Mouse (Mus musculus) limb, embryonic 14.5 days (tissue): ENCODE measurements around the gene Mfsd7a. TPM values are rescaled to one million over a fixed set of nuclear protein-coding genes. Genes with fewer than 3 reads are reported as not detected.

ENCODE experiments used
- ATAC-seq: fragments of 200-750 bp; cut with Nextera tagmentation; 2 replicates; pipeline ENCODE4 v1.8.0; 2017; ENCODE audit warnings: low read depth, moderate number of reproducible peaks, moderate TSS enrichment; ENCODE audit not compliant: low FRiP score
- DNase-seq: peaks from one replicate; pipeline ENCODE4 v3.0.0-alpha.2; 2015; ENCODE audit warnings: low spot score
- H3K27ac ChIP-seq: fragments of 300-500 bp; sonication (generic); replicated peaks from 2 replicates; pipeline ENCODE4 v1.5.1; 2014; ENCODE audit warnings: low read depth, mild to moderate bottlenecking, low read length, moderate library complexity, mixed read lengths
- H3K27me3 ChIP-seq: fragments of 300-500 bp; sonication (generic); 2 replicates; pipeline ENCODE4 v1.6.1; 2014; ENCODE audit warnings: low read length, mixed read lengths; ENCODE audit not compliant: control insufficient read depth, insufficient read depth
- H3K36me3 ChIP-seq: fragments of 300-500 bp; sonication (generic); 2 replicates; pipeline ENCODE4 v1.6.1; 2014; ENCODE audit warnings: mild to moderate bottlenecking, low read length, moderate library complexity, mixed read lengths; ENCODE audit not compliant: control insufficient read depth, insufficient read depth
- H3K4me1 ChIP-seq: fragments of 300-500 bp; sonication (generic); 2 replicates; pipeline ENCODE4 v1.6.1; 2014; ENCODE audit warnings: antibody characterized with exemption, low read length, mixed read lengths; ENCODE audit not compliant: control insufficient read depth, insufficient read depth
- H3K4me2 ChIP-seq: fragments of 300-500 bp; sonication (generic); replicated peaks from 2 replicates; pipeline ENCODE4 v1.6.1; 2014; ENCODE audit warnings: low read depth, mild to moderate bottlenecking, low read length, moderate library complexity; ENCODE audit not compliant: severe bottlenecking
- H3K4me3 ChIP-seq: fragments of 300-500 bp; sonication (generic); replicated peaks from 2 replicates; pipeline ENCODE4 v1.5.1; 2014; ENCODE audit warnings: low read length
- H3K9ac ChIP-seq: fragments of 300-500 bp; sonication (generic); 2 replicates; pipeline ENCODE4 v1.6.1; 2014; ENCODE audit warnings: mild to moderate bottlenecking, low read depth, low read length, moderate library complexity; ENCODE audit not compliant: severe bottlenecking
- H3K9me3 ChIP-seq: fragments of 300-500 bp; sonication (generic); 2 replicates; pipeline ENCODE4 v1.6.1; 2016; ENCODE audit warnings: low read length; ENCODE audit not compliant: control insufficient read depth
- POLR2A ChIP-seq: fragments of 200-500 bp; IDR thresholded peaks from 2 replicates; pipeline ENCODE4 v1.8.0; 2012; ENCODE audit warnings: inconsistent platforms, mild to moderate bottlenecking, moderate library complexity, borderline replicate concordance; ENCODE audit not compliant: insufficient read depth, insufficient read length; ENCODE audit errors: extremely low read depth
- WGBS: fragments of 180-500 bp; shearing (Covaris S2); extraction: QIAGEN DNeasy Blood & Tissue Kit; methylation state at CpG from one replicate; pipeline ENCODE4 v1.1.7; 2014; 5-methylcytosine and 5-hydroxymethylcytosine counted together
- polyA plus RNA-seq, 2 experiments: library from polyadenylated mRNA; depleted of rRNA in 1 of 2; stranded (reverse) in 1 of 2; unstranded in 1 of 2; fragments of >200 nt; fragmentation: Nextera tagmentation in 1 of 2; extraction: Ambion mirVana in 1 of 2; gene quantifications; 2 replicates each; pipeline versions ENCODE4 v1.2.1 to v1.2.3; 2012 to 2014

Gene Mfsd7a
- polyA plus RNA-seq, 2 experiments, result 0.14 to 2.5 TPM

DNA sequence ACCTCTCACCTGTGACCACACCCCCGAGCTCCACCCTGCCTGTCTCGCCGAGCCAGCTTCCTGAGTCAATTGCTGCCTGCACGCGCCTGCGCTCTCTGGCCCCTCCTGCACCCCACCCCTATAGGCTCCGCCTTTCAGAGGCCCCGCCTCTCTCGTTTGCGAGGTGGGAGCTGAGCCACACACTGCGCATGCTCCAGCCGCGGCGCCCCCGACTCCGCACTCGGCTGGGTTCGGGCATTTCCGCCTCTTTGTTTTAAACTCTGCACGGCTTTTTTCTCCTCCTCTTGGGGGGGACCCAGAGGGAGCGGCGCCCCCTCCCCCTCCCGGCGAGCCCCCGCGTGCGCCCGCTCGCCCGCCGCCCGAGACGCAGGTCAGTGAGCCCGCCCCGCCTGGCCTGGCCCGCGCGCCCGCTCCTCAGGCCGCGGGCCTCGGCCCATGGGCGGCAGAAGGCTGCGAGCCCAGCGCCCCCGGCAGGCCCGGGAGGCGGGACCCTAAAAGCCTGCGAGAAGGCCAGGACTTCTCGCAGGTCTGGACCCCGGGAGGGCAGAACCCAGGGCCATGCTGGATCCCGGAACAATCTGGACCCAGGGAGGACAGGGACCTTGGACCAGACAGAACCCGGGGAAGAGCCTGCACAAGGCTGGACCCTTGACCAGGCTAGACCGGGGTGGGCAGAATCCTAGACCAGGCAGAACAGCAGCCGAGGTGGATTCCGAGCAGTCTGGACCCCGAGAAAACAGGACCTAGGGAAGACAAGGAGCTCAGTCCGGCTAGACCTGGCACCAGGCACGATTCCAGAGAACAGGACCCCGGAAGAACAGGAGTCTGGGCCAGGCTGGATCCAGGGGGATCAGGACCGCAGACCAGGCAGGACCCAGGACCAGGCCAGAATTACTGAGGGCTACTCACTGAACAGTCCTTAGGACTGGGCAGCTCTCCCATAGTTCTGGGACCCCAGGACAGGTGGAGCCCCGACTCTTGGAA lies 12.7 kb upstream of the Mfsd7a start, which contains the start of gene Pcgf3:
Pcgf3 (plus strand) TSS at position 151 of the 984 bp plus-strand sequence.
- Histone ChIP-seq H3K9ac (peak within 1 kb of the TSS; percentile 100), H3K27me3 (no peaks in the 10 kb centered on the region), H3K4me3 (peak within 1 kb of the TSS; percentile 97), H3K4me2 (peak within 1 kb of the TSS; percentile 98), H3K27ac (peak within 1 kb of the TSS; percentile 77), H3K9me3 (no peaks in the 10 kb centered on the region), H3K36me3 (no peaks in the 10 kb centered on the region), H3K4me1 (peaks cover 15% of the 10 kb centered on the region)
- DNase-seq (peak; percentile 96), ATAC-seq (peak; percentile 98)
- WGBS, result 2% methylated on average over 57 of the region's 62 CpGs
- TF ChIP-seq POLR2A, result no peak

DNA sequence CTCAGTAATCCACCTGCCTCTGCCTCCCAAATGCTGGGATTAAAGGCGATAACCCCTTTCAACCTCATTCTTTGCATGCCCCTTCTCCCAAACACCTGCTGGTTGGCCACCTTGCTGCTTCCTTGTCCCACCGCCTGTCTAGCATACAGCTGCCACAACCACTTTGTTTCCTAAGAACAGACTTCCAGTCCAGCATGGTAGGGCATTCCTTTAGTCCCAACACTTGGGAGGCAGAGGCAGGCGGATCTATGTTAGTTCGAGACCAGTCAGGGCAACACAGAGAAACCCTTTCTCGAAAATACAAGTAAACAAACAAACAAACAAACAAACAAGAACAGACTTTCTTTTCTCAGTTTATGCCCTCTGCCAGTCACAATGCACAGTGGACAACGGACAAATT lies 11.8 kb upstream of the Mfsd7a start:
- Histone ChIP-seq H3K4me3 (peak overlapping the region; percentile 97), H3K4me2 (peak overlapping the region; percentile 98), H3K27ac (no peak overlapping the region), H3K4me1 (peaks cover 15% of the 10 kb centered on the region), H3K9ac (peak overlapping the region; percentile 100; the same call in 1 of the 2 replicates), H3K27me3 (no peaks in the 10 kb centered on the region), H3K9me3 (no peaks in the 10 kb centered on the region), H3K36me3 (no peaks in the 10 kb centered on the region)
- DNase-seq (no peak), ATAC-seq (no peak; the same call in 1 of the 2 replicates)
- no peak for TF ChIP-seq POLR2A
- WGBS, result 40% methylated on average over 6 of the region's 6 CpGs

DNA sequence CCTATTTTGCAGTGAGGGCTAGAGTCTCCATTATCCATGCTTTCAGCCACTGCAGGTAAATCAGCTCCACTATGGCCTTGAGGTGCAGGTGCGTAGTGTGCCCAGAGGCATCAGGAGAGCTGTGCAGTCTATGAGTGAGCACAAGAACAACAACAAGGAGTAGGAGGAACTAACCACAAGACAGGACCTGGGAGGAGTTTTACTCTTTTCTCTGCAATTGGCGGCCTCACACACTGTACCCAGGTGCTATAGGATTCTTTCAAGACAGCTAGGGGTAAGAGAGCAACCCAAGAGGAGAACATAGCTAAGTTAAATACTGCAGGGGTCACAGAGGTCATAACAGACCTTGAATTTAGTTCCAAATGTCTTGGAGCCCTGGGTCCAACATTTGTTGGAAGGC lies 10.0 kb upstream of the Mfsd7a start:
- 74% methylated on average over 2 of the region's 2 CpGs for WGBS
- Histone ChIP-seq H3K9ac (no peak overlapping the region), H3K4me1 (peaks cover 15% of the 10 kb centered on the region), H3K4me2 (no peak overlapping the region), H3K4me3 (no peak overlapping the region), H3K27ac (no peak overlapping the region), H3K36me3 (no peaks in the 10 kb centered on the region), H3K9me3 (no peaks in the 10 kb centered on the region), H3K27me3 (no peaks in the 10 kb centered on the region)
- no peak for TF ChIP-seq POLR2A
- no peak for ATAC-seq
- no peak for DNase-seq

DNA sequence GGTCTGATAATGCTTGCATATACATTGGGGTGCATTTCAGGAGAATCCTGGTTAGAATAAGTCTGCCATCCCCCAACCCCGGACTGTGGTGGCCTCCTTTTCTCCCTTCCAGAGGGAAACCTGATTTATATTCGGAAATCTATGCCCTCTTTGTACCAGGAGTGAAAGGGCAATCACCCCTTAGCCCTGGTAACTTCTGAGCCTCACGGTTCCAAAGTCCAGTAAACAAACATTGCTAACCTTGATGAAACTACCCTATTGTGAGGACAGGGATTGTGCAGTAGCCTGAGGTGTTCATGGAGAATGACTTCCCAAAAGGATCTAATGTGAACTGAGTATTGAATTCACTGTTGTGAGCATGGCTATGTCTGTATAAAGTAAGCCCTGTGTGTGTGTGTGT lies 5.4 kb upstream of the Mfsd7a start:
- no peak for TF ChIP-seq POLR2A

GRCm38 (mm10) chr5:108452422-108452821 lies 3.7 kb upstream of the Mfsd7a start:
- ATAC-seq, result no peak
- H3K4me3 ChIP-seq, result no peak overlapping the region
- no peak overlapping the region for H3K4me2 ChIP-seq
- no peaks in the 10 kb centered on the region for H3K27me3 ChIP-seq
- H3K9me3 ChIP-seq, result no peaks in the 10 kb centered on the region
- no peaks in the 10 kb centered on the region for H3K36me3 ChIP-seq
- no peak for TF ChIP-seq POLR2A
- 92% methylated on average over 1 of the region's 1 CpGs for WGBS
- DNase-seq, result no peak
- H3K4me1 ChIP-seq, result peaks cover 4% of the 10 kb centered on the region; the same call in 1 of the 2 replicates
- no peak overlapping the region for H3K9ac ChIP-seq
- no peak overlapping the region for H3K27ac ChIP-seq

More for the DNA sequence above, 5.4 kb upstream of the Mfsd7a start:
- Histone ChIP-seq H3K9ac (no peak overlapping the region), H3K4me2 (no peak overlapping the region), H3K9me3 (no peaks in the 10 kb centered on the region), H3K27me3 (no peaks in the 10 kb centered on the region), H3K27ac (no peak overlapping the region), H3K36me3 (no peaks in the 10 kb centered on the region), H3K4me3 (no peak overlapping the region), H3K4me1 (peaks cover 3% of the 10 kb centered on the region; the same call in 1 of the 2 replicates)
- ATAC-seq (no peak), DNase-seq (no peak)
- WGBS, result 64% methylated on average over 3 of the region's 3 CpGs
